Mouse (Mus musculus): ENCODE measurements at regions not wholly inside any gene's neighbourhood (a gene's known extent, or its start where the extent isn't known, plus 50 kb on each side); places are given as distances from the start of the nearest gene placed in this dataset.

DNA sequence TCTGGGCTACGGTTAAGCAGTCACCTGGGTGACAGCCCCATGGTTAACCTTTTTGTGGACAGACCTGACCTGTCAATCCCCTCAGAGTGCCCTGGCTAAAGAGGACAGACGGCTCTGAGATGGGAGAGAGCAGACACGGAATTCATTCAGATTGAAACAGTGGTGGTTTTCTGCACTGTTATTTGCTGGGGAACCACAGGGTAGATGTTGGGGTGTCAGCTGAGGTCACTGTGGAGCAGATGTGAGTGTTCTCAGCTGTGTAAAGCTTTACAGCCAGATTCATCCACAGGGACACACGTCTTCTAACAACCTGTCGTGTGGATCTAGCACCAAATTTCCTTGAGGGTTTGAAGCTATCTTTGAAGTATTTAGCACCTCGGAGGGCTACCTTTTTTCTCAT is 97.3 kb upstream of the Fut8 start:
- no peak for TF ChIP-seq MAFK (IDR thresholded peaks at IDR 0.05; ENCODE audit: insufficient read depth, low read depth, low read length)
- TF ChIP-seq HCFC1 (IDR thresholded peaks at IDR 0.05; ENCODE audit: borderline replicate concordance, insufficient read depth, low read length): no peak
- TF ChIP-seq ZC3H11A (IDR thresholded peaks at IDR 0.05; ENCODE audit: borderline replicate concordance, low read depth, low read length): no peak
- TF ChIP-seq ZNF384 (IDR thresholded peaks at IDR 0.05; ENCODE audit: low read depth, low read length): no peak
